Mouse (Mus musculus) inflammation-experienced regulatory T-cells, adult 6 months (primary cell): ENCODE results near the gene Asic2. TPM values are rescaled to one million over a fixed set of nuclear protein-coding genes. Genes with fewer than 3 reads are reported as not detected.

Source experiments
- ATAC-seq: one replicate; pipeline ENCODE4 v1.8.0; 2017
- polyA plus RNA-seq, 3 experiments: library from polyadenylated mRNA; unstranded; fragments of 100-300 nt; shearing (Covaris generic); gene quantifications; one replicate each; pipeline ENCODE4 v1.2.1; 2017

Gene Asic2
- polyA plus RNA-seq, 3 experiments from 2014 or later = not detected

GRCm38 (mm10) chr11:80889336-80890063, 1078.8 kb downstream of the Asic2 start:
- no peak for ATAC-seq

- no peak for ATAC-seq
These were observed 1081.2 kb downstream of the Asic2 start for GRCm38 (mm10) chr11:80887021-80887420.

- ATAC-seq = no peak
These were observed 1081.9 kb downstream of the Asic2 start for GRCm38 (mm10) chr11:80886365-80886764.

GRCm38 (mm10) chr11:80884521-80885231, 1083.6 kb downstream of the Asic2 start:
- ATAC-seq = no peak

- ATAC-seq = no peak
These were observed 1085.9 kb downstream of the Asic2 start for GRCm38 (mm10) chr11:80882229-80882810.

- no peak for ATAC-seq
These were observed 1090.2 kb downstream of the Asic2 start for GRCm38 (mm10) chr11:80878026-80878425.

GRCm38 (mm10) chr11:80877131-80877651, 1091.1 kb downstream of the Asic2 start:
- no peak for ATAC-seq

GRCm38 (mm10) chr11:80872509-80873474, 1095.5 kb downstream of the Asic2 start:
- no peak for ATAC-seq

- no peak for ATAC-seq
These were observed 1100.2 kb downstream of the Asic2 start for GRCm38 (mm10) chr11:80868039-80868438.

- ATAC-seq = no peak
These were observed 1105.3 kb downstream of the Asic2 start for GRCm38 (mm10) chr11:80862941-80863340.

- no peak for ATAC-seq
These were observed 1110.2 kb downstream of the Asic2 start, which contains the start of gene Spaca3 for GRCm38 (mm10) chr11:80858065-80858464. TSS of gene Spaca3 (plus strand) at chr11:80858365.

GRCm38 (mm10) chr11:80856827-80857226, 1111.4 kb downstream of the Asic2 start:
- ATAC-seq = no peak

GRCm38 (mm10) chr11:80854908-80855307, 1113.3 kb downstream of the Asic2 start:
- ATAC-seq = no peak

- no peak for ATAC-seq
These were observed 1113.8 kb downstream of the Asic2 start for GRCm38 (mm10) chr11:80854430-80854829.

- ATAC-seq = no peak
These were observed 1115.2 kb downstream of the Asic2 start for GRCm38 (mm10) chr11:80853014-80853413.

GRCm38 (mm10) chr11:80851859-80852258, 1116.4 kb downstream of the Asic2 start:
- no peak for ATAC-seq

- ATAC-seq = no peak
These were observed 1120.1 kb downstream of the Asic2 start for GRCm38 (mm10) chr11:80848131-80848530.

- no peak for ATAC-seq
These were observed 1122.1 kb downstream of the Asic2 start for GRCm38 (mm10) chr11:80846115-80846514.

GRCm38 (mm10) chr11:80845486-80845885, 1122.8 kb downstream of the Asic2 start:
- ATAC-seq = no peak

- no peak for ATAC-seq
These were observed 1124.8 kb downstream of the Asic2 start for GRCm38 (mm10) chr11:80843435-80843834.

GRCm38 (mm10) chr11:80838724-80839123, 1129.5 kb downstream of the Asic2 start:
- ATAC-seq = no peak

GRCm38 (mm10) chr11:80835841-80836240, 1132.4 kb downstream of the Asic2 start:
- ATAC-seq = no peak
